Mouse (Mus musculus) MEL-GATA-1-ER (cell line): ENCODE results near the gene Slc4a1.

Source experiments
- DNase-seq: peaks from one replicate; pipeline ENCODE4 v3.0.0-alpha.2; 2012; ENCODE audit warnings: low read depth; ENCODE audit errors: extremely low read depth

Slc4a1 gene

DNA sequence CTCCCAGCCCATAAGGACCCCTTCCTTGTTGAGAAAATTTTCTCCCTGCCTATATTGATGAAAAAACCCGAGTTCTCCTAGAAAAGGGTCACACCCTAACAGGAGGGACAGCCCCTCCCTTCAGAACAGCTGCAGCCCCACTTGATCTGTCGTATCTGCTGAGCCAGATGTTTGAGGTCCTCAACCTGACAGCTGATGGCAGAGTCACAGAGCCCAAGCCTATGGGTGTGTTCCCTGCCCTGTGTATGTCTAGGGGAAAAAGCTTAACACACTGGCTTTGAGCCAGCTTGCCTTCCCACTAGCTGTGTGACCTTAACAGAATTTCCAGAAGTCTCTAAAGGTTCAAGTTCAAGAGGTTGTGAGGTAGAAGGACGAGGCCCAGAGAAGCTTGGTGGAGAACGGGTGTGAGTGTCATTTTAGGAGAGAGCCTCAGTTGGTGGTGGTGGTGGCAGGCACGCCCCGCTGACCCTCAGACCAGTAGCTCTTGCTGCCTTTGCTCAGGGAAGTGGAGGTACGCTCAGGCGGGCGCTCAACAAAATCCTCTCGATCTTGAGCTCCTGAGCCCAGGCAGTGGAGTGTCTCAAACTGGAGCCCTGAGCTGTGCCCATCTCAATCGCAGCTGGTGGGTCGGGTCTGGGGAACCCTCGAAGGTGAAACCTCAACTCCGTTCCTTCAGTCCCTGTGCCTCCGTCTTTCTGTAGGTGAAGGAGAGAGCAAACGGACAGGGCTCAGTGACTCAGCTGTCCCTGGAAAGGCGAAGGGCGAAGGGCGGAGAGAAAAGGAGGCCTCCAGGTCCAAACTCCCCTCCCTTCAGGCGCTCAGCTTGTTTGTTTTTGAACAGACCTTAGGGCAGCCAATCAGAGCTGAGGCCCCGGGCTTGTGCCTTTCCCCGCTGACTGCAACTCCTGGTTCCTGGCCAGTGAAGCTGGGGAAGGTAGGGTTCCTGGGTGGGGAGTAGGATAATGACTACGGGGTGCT, 9.5 kb upstream of the Slc4a1 start:
- peak; percentile 73 for DNase-seq

DNA sequence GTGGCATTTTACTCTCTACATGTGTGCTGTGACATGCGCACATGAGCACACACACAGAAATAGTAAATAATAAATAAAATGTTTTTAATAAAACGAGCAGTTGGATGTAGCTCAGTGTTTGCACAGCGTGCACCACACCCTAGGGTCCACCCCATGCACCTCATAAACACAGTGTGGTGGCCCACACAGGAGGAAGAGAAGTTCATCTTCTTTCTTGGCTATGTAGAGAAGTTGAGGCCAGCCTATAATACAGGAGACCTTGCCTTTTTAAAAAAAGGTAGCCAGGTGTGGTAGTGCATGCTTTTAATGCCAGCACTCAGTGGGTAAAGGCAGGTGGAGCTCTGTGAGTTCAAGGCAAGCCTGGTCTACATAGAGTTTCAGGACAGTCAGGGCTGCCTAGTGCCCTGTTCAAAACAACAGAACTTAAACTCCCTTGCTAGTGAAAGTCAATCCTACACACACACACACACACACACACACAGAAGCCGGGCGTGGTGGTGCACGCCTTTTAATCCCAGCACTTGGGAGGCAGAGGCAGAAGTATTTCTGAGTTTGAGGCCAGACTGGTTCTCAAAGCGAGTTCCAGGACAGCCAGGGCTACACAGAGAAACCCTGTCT, 8.2 kb upstream of the Slc4a1 start:
- DNase-seq = no peak

DNA sequence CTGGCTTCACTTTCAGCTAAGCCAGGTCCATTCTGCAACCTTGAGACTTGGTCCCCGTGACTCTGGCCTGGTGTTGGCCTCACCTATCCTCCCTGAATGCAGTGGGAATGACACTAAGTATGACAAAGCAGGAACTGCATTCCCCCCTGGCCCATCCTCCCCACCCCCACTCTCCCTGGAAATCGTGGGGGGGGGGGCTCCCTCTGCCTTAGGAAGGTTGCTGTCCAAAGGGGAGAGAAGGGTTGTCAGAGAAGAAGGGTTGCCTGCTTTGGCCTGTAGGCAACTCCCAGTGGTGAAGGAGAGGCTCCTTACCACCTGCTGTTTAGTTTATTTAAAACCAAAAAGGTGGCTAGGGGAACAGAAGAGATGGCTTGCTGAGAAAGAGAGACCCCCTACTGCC, 7.6 kb upstream of the Slc4a1 start:
- DNase-seq = no peak

DNA sequence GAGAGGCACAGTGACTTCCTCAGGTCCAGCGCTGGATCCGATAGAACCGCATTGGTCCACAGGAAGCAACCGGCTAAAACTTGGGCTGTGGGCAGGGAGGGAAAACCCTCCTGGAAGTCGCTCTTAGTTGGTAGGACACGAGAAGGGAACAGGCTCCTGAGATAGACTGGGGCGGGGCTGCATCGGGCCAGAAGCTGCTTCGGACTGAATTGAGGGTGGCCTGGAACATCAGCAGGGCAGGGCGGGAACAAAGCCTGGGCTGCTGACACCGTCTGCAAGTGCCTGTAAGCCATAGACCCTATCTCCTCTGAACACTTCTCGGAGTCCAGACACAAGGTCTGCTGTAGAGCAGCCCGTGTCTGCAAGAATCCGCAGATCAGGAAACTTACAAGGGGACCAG, 6.9 kb upstream of the Slc4a1 start:
- no peak for DNase-seq

DNA sequence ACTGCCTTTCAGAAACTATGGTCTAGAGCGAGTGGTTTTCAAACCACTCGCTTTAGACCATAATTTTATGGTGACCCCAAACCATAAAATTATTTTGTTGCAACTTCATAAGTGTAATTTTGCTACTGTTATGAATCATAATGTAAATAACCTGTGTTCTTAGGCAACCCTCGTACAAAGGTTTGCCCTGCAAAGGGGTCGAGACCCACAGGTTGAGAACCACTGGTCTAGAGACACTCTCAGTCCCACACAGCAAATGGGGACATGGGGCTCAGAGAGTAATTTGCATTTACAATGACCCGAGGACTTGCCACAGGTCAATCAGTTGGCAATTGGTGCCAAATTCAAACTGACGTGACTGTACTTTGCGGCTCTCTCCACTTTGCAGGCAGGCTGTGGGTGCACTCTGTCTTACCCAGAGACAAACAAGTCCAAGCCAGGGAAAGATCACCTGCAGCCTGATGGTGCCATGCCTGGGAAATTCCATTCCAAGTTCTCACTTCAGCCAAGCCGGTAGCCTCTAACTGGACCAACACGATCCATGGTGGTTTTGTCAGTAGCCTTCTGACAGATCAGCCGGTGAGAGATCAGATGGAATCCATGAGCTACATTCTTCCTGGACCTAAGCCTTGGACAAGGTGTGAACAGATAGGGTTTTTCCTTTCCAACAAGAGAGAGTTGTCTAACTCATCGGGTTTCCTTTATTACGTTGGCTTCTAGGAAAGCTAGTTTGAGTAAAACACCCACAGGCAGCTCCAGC, 6.1 kb upstream of the Slc4a1 start:
- no peak for DNase-seq

DNA sequence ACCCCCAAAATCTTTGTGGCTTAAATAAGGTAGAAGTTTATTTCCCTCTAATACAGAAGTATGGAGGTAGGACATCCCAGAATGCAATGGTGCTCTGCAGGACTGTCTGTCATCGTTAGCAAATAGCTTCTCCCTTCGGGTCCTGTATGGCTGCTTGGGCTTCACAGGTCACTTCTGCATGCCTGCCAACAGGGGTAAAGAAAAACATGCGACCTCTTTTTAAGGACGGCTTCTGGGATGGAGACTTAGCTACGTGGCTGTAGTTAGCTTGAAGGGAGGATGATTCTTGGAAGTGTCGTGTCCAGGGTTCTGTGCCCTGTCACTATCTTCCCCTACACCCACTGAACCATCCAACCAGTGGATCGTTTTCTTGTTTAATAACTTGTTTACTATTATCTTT, 4.3 kb upstream of the Slc4a1 start:
- DNase-seq = no peak

DNA sequence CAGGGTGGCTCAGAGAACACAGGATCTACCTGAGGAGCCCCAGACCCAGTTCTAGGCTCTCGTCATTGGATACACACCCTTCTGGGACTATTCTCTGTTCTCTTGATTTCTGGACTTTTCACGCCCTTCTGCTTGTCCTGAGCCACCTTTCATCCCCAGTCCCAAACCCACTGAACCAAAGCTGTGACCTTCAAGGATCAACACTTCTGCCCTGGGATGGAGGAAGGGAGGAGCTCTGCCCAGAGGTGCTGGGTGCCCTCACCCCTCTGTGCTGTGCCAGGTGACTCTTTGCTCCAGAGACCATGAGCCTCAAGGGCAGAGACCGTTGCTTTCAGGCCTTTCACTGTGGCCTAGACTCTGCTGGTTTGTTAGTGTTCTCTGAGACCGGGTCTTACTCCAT, 3.3 kb upstream of the Slc4a1 start:
- DNase-seq = no peak

DNA sequence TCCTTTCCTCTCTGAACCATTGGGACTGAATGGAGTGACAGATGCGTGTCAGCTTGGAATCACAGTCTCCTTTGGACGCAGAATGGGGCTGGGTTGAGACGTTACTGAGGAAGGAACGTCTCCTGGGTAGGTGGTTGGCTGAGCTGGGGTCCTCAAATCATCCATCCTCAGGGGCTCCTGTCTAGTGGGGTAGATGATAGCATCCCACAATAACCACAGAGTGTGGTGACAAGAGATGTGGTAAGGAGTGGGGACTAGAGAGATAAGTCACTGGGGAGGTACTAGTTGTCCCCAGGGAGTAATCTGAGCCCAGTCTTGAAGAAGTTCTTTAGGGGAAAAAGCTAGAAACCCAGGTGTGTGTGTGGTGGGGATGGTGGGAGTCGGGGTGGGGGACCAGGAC, 2.3 kb upstream of the Slc4a1 start:
- DNase-seq = peak; percentile 38

DNA sequence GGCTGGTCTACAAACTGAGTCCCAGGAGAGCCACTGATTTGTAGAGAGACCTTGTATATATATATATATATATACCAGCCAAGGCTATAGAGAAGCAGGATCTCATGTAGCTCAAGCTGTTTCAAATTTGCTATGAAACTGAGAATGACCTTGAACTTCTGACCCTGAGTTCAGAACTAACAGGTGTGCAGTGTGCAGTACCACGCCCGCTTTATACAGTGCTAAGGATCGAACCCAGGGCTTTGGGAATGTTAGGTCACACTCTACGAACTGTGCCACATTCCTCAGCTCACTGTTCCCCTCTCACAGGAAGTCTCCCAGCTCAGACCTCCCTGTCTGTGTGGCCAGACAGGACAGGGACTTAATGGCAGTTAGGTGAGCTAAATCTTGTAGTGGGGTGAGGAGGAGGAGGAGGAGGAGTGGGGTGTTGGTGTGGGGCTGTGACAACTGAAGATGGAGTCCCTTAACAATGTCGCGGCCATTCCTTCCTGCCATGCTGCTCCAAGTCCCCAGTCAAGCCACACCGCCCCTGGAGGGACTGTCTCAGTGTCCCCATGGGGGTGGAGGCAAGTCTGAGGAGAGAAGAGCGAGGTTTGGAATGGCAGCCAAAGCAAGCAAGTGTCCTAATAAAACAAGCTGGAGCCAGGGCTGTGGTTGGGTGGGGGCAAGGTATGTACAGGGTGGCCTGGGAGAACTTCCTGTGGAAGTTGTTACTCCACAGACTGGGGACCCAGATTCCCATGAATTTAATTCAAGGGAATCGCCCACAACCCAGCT, 1.7 kb upstream of the Slc4a1 start:
- no peak for DNase-seq

DNA sequence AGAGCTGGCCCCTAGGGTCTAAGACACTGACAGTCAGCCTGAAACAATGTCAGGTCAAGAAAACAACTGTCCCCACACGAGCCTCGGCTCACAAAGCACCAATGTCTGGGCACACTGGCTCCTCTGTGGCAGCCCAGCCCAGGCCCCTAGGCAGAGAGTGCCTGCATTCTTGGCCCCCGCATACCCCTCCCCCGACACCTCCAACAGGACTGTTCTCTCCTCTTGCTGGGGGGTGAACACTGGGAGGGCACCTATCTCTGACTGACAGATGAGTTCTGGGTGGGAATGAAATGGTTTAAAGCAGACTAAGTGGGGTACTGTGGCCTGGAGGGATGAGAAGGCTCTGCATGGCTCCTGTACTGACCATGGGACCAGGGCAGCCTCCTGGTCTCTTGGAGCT, 304 bp downstream of the Slc4a1 start:
- DNase-seq = no peak

DNA sequence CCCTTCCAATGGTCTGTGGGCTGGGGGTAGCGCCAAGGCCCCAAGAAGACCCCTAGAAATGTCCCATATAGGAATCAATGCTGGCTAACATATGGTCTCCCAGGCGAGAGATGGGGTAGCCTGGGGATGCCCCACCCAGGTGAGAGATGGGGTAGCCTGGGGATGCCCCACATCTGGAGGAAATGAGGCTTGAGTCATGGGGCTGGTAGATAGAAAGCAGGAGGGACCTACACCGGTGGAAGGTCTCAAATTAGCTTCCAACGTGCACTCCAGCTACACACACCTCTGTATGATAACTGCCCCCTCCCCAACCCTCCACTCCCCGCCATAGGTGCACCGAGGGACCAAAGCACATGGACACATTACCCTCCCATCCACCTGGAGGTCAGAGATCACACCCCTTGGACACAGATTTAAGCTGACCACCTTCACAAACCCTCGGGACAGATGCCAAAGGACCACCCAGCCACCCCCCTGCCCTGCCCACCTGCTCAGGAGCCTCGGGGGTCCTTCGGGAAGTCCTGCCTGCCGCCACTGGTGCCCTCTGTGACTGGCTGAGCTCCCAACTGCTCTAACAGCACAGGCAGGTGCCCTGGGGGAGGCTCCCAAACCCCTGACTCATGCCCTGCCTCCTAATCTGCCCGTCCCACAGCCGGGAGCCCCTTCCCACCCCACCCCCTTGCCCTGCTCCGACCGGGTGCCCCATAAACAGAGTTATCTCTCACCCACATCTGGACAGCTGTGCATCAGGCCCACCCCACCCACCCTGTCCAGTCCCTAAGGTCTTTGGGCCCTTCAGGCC, 1.2 kb downstream of the Slc4a1 start:
- no peak for DNase-seq

DNA sequence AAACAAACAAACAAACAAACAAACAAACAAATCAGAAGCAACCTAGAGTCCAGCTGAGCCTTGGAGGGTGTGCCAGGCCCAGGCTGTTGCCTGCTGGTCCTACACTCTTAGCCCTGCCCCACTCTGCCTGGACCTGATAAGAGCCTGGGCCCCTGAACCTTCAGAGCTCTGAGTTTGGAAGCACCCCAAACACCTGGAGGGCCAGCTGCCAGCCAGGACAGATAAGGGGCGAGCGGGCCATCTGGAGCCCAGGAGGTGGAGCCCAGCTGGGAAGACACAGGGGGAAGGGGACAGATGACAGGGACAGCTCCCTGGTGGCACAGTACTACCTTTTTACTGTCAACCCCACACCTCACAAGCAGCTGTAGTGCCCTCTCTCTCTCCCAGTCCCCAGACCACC, 2.4 kb downstream of the Slc4a1 start:
- peak; percentile 30 for DNase-seq

DNA sequence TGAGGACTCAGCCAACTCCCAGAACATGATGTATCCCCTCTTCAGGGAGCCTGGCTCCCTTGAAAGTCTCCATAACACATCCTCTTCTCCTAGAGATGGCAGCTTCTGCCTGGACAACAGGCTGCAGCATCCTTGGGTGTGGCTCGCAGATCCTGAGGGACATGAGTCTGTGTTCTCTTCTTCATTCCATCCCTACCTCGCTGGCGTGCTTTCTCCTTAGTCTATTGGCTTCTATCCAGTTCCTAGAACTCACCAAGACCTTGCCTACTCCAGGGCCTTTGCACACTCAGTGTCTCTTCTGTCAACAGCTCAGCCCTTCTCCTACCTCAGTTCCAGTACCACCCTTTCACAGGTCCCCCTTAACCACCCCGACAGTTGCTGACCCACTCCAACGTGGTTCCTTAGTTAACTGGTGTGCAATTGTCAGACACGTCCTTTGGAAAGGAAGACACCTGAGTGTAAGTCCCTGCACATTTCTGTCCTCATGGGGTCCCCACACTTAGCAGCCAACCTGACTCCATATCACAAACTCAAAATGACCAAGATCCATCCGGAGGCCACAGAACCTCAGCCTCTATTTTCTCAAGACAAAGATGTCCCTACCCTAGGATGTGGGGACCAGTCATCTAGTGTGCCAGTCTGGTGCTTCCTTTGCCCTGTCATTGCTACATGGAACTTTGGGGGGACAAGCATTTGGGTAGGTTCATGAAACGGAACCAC, 4.1 kb downstream of the Slc4a1 start:
- no peak for DNase-seq

DNA sequence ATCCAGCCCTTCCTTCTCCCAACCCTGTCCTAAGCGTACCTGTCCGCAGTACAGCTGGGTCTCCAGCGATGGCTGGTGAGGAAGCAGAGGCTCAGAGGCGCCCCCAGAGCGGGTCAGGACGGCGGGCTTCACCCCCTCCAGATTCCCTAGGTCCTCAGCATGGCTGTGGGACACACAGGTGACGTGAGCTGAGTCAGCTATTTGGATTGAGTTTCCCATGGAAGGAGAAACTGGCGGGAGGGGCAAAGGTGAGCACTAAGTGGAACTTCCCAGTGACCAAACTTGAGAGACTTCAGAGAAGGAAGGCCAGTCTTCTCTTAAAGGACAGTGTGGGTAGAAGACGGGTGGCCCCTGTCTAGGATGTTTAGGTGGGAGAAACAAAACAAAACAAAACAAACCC, 7.6 kb downstream of the Slc4a1 start:
- no peak for DNase-seq

DNA sequence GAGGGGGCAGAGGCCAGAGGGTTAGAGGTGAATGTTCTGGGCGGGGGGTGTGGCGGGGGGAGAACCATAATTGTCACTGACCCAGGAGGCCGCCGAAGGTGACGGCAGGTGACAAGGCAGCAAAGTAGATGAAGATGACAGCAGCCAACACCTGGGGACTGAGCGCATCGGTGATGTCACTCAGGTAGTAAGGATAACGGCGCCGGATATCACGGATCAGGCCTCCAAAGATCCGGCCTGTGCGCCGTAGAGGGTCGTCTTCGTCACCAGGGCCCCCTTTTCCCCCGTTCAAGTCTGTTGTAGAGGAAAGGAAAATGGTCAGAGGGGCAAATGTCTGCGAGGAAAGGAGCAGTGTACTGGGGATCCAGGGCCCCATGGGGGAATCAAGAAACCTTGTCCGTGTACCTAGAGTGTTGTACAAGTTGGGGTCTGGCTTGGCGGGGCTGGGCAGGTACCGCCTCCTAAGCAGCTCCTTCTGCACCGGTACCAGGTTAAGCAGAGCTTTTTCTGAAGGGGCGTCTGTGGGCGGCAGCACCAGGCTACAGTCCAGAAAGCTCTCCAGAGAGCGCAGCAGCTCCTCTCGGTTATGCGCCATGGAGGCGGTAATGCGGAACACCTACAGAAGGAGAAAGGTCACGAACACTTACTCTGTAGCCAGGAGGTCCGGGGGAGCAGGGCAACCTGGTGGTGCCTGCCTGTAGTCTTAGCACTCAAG, 9.2 kb downstream of the Slc4a1 start:
- no peak for DNase-seq

DNA sequence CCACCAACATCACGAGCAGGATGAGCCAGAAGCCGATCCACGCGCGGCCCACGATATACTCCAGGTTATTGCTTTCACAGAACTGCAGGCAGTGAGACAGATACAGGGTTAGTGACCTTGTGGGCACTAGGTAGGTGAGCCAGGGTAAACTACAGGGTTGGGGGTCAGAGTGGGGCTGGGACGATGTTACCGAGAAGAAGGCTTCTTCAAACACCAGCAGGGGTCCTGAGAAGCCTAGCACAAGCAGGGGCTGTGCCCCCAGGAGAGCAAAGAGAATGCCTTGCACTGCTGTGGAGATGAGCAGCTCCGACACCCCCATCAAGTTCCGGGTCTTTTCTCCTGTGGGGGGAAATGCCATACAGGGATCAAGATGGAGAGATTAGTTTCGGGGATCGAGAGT, 9.8 kb downstream of the Slc4a1 start:
- DNase-seq = no peak

DNA sequence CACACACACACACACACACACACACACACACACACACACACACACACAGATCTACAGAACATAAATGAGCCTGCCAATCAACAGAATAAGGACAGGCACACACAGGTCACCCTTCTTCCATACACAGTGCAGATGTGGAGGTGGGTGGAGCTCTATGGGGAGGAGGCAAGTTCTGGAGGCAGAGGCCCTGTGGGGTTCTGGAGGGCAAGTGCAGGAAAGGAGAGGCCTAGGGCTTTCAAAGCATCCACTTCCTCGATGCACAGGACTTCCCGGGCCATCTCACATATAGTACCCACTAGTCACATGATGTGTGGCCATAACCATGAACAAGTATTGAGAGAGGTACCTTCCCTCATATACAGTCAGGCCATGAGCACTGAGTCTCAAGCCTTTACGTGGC, 10.5 kb downstream of the Slc4a1 start:
- no peak for DNase-seq

DNA sequence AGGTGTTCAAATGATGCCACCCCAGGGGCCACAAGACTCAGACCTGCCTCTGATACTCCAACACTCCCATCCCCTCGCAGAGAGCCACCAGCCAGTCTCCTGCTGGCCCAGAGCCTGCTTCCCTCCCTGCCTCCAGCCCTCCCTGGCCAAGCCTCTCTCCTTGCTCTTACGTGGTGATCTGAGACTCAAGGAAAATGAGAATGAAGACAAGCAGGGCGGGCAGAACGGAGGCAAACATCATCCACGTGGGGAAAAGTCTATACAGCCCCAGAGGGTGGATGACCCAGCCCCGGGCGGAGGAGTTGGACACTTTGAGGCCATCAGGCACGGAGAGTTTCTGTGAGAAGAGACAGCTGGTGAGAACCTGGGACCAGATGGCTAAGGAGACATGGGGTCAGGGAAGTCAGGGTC, 13.0 kb downstream of the Slc4a1 start:
- no peak for DNase-seq

DNA sequence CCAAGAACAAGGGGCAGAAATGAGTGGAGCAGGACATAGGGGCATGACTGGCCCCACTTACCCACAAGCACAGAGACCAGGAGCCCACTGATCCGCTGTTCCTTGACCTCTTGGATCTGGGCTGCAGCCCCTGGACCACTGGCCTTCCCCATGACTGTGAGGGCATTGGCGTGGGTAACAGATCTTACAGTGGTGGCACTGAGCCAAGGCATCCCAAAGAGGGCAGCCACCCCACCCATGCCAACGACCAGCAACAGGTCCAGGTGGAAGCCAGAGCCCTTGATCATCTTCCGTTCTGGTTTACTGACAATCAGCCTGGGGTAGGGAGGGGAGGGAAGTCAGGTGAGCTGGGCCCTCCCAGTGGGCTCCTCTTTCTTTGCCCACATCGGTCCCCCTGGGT, 13.6 kb downstream of the Slc4a1 start:
- no peak for DNase-seq
